Mouse (Mus musculus) left cerebral cortex, postnatal 36 days (tissue): Measurements from ENCODE around the gene Dek. TPM values are rescaled to one million over a fixed set of nuclear protein-coding genes. Genes with fewer than 3 reads are reported as not detected.
A peak's percentile ranks its signal among the peaks of the same experiment; 100 is the strongest.

Experiments
- DNase-seq, 2 experiments: peaks; one replicate each; pipeline ENCODE4 v3.0.0; 2021 to 2022; ENCODE audit warnings: low spot score in 2 of 2, mixed read lengths in 1 of 2
- intact Hi-C: fragments of 180-260 bp; cut with DNase I; formaldehyde crosslinking; loops from one replicate; pipeline ENCODE4 v1.15.1; 2025
- total RNA-seq, 2 experiments: library from RNA; stranded (reverse); gene quantifications; 2 replicates each; pipeline ENCODE4 v1.2.3; 2021

Dek gene
- total RNA-seq, 2 experiments from 2014 or later = 45.4 to 55.7 TPM

- intact Hi-C loops = no loop called here
- DNase-seq = no peak
Observed at GRCm38 (mm10) chr13:47066516-47066915, 39.5 kb downstream of the Dek start.

- intact Hi-C loops = no loop called here
- DNase-seq = no peak
Observed at GRCm38 (mm10) chr13:47063985-47064760, 41.8 kb downstream of the Dek start.

- intact Hi-C loops = no loop called here
- no peak for DNase-seq
Observed at GRCm38 (mm10) chr13:47062756-47063155, 43.2 kb downstream of the Dek start.

GRCm38 (mm10) chr13:47056781-47057180 is 49.2 kb downstream of the Dek start:
- intact Hi-C loops = no loop called here
- no peak for DNase-seq

- DNase-seq = peak; percentile 64 to 76
- intact Hi-C loops = no loop called here
Observed at GRCm38 (mm10) chr13:47056126-47056525, 49.9 kb downstream of the Dek start.

GRCm38 (mm10) chr13:47053971-47054370 is 52.0 kb downstream of the Dek start:
- DNase-seq = no peak
- intact Hi-C loops = no loop called here

DNA sequence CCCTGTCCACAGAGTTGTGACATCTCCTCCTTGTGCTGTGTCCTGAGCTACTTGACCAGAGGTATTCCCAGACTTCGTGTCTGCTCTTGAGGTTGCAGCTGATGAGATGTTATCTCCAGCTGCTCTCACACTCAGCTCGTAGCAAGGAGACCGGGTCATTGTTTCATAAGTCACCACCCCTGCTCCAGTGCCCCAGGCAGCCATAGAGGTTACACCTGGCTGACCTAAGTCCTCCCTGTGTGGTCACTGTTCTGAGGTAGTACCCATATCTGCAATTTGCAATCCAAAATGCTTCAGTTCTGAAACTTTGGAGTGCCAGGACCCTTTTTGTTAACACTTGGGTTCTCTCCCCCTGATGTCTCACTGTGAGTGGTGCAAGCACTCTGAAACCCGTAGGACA is 56.0 kb downstream of the Dek start:
- DNase-seq = no peak
- intact Hi-C loops = no loop called here

DNA sequence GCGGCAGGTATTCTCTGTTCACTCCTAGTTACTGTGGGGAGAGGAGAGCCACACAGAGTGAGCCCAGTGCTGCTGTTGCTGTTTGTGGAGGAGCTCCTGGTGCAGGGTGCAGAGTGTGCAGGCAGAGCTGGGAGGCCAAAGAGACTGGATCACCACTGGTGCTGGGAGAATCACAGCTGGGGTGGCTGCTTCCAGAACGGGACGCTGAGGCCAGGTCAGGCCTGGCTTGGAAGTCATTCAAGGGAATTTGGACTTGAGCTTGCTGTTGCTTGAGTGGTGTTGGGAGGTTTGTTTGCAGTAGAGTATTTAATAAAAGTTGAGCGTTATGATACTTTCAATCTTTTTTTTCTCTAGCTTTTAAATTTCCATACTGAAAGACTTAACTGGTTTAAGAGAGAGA is 58.0 kb downstream of the Dek start:
- intact Hi-C loops = no loop called here
- DNase-seq = no peak

DNA sequence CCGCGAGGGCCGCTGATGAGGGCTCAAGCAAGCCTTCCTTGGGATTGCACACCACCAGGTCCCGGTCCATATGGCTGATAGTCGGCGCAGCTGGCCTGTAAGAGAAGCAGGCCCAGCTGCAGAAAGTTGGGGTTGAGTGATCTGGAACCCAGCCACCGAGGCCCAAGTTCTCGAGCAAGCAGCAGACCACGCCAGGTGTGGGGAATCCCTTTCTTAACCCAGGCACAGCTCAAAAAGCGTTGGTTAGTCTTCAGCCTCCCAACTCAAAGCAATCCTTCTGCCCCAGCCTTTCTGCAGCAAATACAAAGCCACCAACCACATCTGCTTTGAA is 61.4 kb downstream of the Dek start, which contains the start of gene Tpmt:
Gene Tpmt (minus strand): TSS at position 121 of the 331 bp plus-strand sequence.
- no peak for DNase-seq
- intact Hi-C loops = no loop called here

DNA sequence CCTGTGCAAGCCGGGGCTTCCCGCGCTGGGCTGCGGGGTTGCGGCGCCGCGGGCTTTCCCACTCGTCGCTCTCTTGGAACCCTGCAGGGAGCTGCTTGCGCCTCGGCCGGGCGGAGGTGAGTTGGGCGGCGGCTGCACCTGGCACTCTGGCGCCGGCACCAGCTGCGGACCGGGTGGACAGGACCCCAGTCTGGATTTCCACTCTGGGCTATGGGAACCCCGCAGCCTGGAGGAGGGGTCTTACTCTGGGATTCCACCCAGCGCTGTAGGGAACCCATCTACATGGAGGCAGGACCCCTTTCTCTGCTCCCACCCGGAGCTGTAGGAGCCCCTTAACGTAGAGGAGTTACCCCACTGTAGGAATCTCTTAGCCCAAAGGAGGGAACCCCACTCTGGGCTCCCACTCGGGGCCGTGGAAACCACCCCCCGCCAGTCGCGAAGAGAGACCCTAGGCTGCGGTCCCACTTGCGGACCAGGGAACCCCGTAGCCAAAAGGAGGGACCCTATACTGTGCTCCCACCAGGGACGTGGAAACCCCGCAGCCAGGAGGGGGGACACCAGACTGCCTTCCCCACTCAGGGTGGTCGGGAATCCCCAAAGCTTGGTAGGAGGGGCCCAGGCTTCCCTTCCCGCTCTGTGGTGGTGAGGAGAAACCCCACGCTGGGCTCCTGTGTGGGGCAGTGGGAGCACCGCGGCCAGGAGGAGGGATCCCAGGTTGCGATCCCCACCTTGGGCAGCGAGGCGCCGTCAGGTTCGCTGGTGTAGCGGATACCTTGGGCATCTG is 62.0 kb downstream of the Dek start:
- intact Hi-C loops = no loop called here
- DNase-seq = peak in 1 of 2 experiments; percentile 16

DNA sequence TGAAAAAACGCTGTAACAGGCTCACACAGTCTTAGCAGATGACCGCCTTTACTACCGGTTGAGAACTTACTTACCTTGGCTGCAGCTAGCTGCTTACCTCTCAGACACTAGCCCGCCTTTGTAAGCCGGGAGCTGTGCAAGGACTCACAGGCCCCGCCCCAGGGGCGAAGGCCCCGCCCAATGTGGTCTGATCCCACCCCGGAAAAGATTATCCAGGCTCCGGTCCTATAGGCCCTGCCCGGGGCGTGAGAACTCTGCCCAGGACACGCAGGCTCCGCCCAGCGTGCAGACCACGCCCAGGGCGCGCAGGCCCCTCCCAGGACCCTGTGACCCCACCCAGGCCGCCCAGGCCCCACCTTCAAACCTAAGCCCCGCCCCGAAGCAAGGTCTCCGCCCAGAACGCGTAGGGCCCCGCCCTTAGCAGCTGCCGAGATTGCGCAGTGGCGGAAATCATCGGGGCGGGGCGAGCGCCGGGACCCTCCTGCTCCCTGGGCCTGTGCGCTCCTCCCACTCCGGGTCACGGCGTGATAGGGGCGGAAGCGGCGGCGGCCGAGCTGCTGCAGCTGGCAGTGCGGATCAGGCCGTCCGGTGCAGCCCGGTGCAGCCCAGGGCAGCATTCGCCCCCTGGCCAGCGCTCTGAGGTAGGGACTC is 62.8 kb downstream of the Dek start, which contains the start of gene Kdm1b:
Gene Kdm1b (plus strand): TSS at position 470 of the 651 bp plus-strand sequence.
- intact Hi-C loops = no loop called here
- DNase-seq = peak; percentile 97 to 98

DNA sequence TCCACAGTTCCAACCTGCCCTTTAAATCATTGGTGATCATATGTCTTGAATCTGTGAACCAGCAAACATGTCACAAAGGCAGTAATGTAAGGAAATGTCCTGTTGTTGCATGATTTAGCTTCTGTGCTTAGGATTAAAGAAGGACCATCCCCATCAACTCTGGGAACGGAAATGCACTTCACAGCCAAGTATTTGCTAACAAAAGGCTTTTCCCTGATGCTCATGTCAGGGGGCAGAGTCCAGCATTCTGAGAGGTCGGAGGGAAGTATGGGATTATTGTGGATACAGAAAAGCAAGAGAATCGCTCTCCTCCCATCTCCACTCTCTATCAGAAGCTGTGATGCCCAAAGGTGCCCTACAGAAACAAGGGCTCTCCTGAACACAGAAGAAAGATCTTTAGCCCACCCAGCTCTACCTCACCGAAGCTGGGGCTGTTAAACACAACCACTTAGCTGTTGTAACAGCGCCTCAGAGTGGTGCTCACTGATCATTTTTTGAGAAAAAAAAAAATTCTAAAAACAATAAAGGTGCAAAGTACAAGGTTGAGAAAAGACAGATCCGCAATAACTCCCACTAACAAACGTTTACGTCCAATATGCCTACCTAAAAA is 63.9 kb downstream of the Dek start:
- no peak for DNase-seq
- intact Hi-C loops = no loop called here

- no peak for DNase-seq
- intact Hi-C loops = no loop called here
Observed at GRCm38 (mm10) chr13:47040061-47040460, 65.9 kb downstream of the Dek start.

- intact Hi-C loops = no loop called here
- DNase-seq = no peak
Observed at GRCm38 (mm10) chr13:47037946-47038345, 68.1 kb downstream of the Dek start.

Other genes starting within 250 kb of the Dek start
- 10 to 100 TPM; 22.6 to 22.8 TPM for gene Kif13a, start 176.3 kb downstream of the Dek start, total RNA-seq
- 10 to 100 TPM; 16.0 to 18.2 TPM for gene Nhlrc1, start 91.4 kb downstream of the Dek start, total RNA-seq
- 1 to 10 TPM; 7.7 to 9.9 TPM for gene Kdm1b, start 62.7 kb downstream of the Dek start, total RNA-seq
- 1 to 10 TPM; 9.7 to 10.0 TPM for gene Tpmt, start 61.5 kb downstream of the Dek start, total RNA-seq
- 10 to 100 TPM; 20.2 to 25.2 TPM for gene Rnf144b, start 16.5 kb upstream of the Dek start, total RNA-seq